Mouse (Mus musculus) stomach, embryonic 16.5 days (tissue): ENCODE results near the gene Vwa2. TPM values are rescaled to one million over a fixed set of nuclear protein-coding genes. Genes with fewer than 3 reads are reported as not detected.
A peak's percentile ranks its signal among the peaks of the same experiment; 100 is the strongest.

Experiments used
- ATAC-seq: fragments of 200-750 bp; cut with Nextera tagmentation; 2 replicates; pipeline ENCODE4 v1.8.0; 2017; ENCODE audit warnings: moderate number of reproducible peaks, moderate TSS enrichment; ENCODE audit not compliant: insufficient read depth, low FRiP score
- H3K27ac ChIP-seq: fragments of 300-500 bp; sonication (generic); 2 replicates; pipeline ENCODE4 v1.5.1; 2014; ENCODE audit warnings: low read length
- H3K27me3 ChIP-seq: fragments of 300-500 bp; sonication (generic); 2 replicates; pipeline ENCODE4 v1.6.1; 2014; ENCODE audit warnings: low read length, control low read depth, mixed read lengths; ENCODE audit not compliant: control insufficient read depth, insufficient read depth
- H3K36me3 ChIP-seq: fragments of 300-500 bp; sonication (generic); 2 replicates; pipeline ENCODE4 v1.6.1; 2014; ENCODE audit warnings: low read length; ENCODE audit not compliant: control insufficient read depth, insufficient read depth
- H3K4me1 ChIP-seq: fragments of 300-500 bp; sonication (generic); 2 replicates; pipeline ENCODE4 v1.6.1; 2014; ENCODE audit warnings: low read length, control low read depth, mixed read lengths; ENCODE audit not compliant: control insufficient read depth, insufficient read depth
- H3K4me2 ChIP-seq: fragments of 300-500 bp; sonication (generic); 2 replicates; pipeline ENCODE4 v1.6.1; 2014; ENCODE audit warnings: low read depth, low read length, mixed read lengths
- H3K4me3 ChIP-seq: fragments of 300-500 bp; sonication (generic); replicated peaks from 2 replicates; pipeline ENCODE4 v1.5.1; 2014; ENCODE audit warnings: mild to moderate bottlenecking, low read length
- H3K9ac ChIP-seq: fragments of 300-500 bp; sonication (generic); 2 replicates; pipeline ENCODE4 v1.6.1; 2014; ENCODE audit warnings: low read length
- H3K9me3 ChIP-seq: fragments of 300-500 bp; sonication (generic); replicated peaks from 2 replicates; pipeline ENCODE4 v1.6.1; 2016; ENCODE audit warnings: low read length, control low read depth; ENCODE audit not compliant: control insufficient read depth
- WGBS: fragments of 180-500 bp; shearing (Covaris S2); extraction: QIAGEN DNeasy Blood & Tissue Kit; methylation state at CpG from one replicate; pipeline ENCODE4 v1.1.7; 2014; 5-methylcytosine and 5-hydroxymethylcytosine counted together
- polyA plus RNA-seq: library from polyadenylated mRNA; unstranded; fragments of >200 nt; fragmentation: Nextera tagmentation; extraction: Ambion mirVana; gene quantifications from 2 replicates; pipeline ENCODE4 v1.2.1, GENCODE M21; 2015

Vwa2 gene
- polyA plus RNA-seq = 2.5 and 2.9 TPM in 2 replicates

DNA sequence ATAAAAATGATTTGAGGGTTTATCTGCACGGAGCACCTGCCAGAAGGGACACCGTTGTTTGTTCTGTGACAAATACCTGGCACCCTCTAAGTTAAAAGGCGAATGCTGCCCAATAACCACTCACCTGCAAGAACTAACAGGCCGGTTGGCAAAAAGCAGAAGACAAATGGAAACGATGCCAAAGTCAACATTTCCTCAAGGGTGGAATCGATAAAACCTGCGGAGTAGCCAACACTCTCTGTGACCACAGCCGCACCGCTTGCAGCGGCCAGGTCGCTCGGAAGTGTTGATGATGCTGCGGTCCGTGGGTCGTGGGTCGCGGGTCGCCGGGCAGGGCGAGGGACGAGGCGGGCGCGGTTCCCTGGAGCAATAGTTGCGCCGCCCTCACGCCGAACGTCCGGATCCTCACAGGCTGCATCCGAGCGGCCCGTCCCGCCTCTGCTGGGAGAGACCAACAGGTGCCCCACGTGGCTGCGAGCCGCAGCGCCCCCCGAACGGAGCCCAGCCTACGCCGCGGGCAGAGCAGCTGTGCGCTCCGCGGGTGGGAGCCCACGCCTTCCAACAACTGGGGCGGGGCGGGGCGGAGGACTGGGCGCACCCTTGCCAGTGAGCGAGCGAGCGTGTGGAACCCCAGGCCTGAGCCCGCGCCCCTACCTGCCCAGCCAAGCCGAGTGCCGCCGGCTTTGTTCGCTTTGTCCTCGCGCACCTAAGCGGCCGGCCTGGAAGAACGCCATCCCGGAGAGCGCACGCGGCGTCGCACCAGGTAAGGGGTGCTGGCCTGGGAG, at the start of gene Vwa2:
Vwa2 (plus strand) TSS at position 434 of the 785 bp plus-strand sequence.
- peak; percentile 81; the same call in 1 of the 2 replicates for ATAC-seq
- WGBS = 2% methylated on average over 71 of the region's 71 CpGs

DNA sequence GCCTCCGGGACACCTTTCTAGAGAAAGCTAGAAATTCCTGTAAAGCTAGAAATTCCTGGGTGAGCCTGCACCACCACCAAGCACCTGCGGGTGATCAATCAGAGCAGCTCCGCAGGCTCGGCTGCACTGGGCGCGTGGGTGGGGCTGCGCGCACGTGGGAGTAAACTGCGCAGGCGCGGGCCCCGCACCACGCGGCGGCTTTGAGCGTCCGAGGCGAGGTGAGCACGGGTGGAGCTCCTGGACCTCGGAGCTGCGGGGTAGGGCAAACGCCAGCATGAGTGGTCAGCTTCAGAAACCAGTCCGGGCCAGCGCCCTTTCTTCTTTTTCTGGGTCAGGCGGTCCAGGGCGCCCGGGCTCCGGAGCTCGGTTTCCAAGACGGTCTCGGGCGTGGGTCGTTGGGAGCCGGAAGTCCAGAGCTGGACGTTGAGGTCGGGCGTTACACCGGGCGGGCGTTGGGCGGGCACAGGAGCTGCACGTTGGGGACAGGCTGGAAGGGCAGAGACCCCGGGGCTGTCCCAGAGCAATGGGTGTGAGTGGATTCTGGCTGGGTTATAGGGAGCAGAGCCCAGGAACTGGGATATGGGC, 47.9 kb upstream of the Vwa2 start, which contains the start of gene Tdrd1:
Tdrd1 (plus strand) TSS at position 163 of the 585 bp plus-strand sequence.
- Histone ChIP-seq H3K36me3 (no peaks in the 10 kb centered on the region), H3K9me3 (0 out of 2 replicates have a peak, but pooled peaks cover 3% of the 10 kb centered on the region), H3K4me2 (peak within 1 kb of the TSS; percentile 49), H3K27me3 (no peaks in the 10 kb centered on the region), H3K4me3 (peak within 1 kb of the TSS; percentile 27), H3K27ac (0 out of 2 replicates have a peak within 1 kb of the TSS, but pooled peaks have one; percentile 29), H3K9ac (peak within 1 kb of the TSS; percentile 39; the same call in 1 of the 2 replicates), H3K4me1 (peaks cover 11% of the 10 kb centered on the region)
- ATAC-seq = 0 out of 2 replicates have a peak, but pooled peaks have one; percentile 18
- WGBS = 51% methylated on average over 44 of the region's 44 CpGs

More for the DNA sequence above, at the start of gene Vwa2:
- peaks cover 20% of the 10 kb centered on the region for H3K4me1 ChIP-seq
- peaks cover 24% of the 10 kb centered on the region for H3K27me3 ChIP-seq
- H3K4me2 ChIP-seq = peak within 1 kb of the TSS; percentile 89
- no peaks in the 10 kb centered on the region for H3K36me3 ChIP-seq
- H3K9ac ChIP-seq = peak within 1 kb of the TSS; percentile 59
- H3K27ac ChIP-seq = no peak within 1 kb of the TSS
- H3K4me3 ChIP-seq = peak within 1 kb of the TSS; percentile 50
- H3K9me3 ChIP-seq = no peaks in the 10 kb centered on the region

DNA sequence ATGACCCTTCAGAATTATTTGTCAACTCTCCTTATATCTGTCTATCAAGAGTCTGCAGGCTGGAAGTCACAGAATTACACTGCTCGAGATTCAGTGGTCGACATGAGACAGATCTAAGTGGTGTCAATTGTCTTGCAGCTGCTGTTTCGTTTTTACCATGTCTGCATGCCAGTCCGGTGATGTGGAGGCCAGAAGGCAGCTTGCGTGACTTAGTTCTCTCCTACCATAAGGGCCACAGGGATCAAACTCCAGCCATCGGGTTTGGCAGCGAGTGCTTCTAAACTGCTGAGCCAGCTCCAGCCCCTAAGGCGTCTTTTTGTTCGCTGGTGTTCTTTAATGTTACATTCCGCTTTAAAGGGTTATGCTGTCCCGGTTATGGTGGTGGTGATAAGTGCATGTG, 45.7 kb upstream of the Vwa2 start:
- no peak for ATAC-seq
- no peaks in the 10 kb centered on the region for H3K27me3 ChIP-seq
- 0 out of 2 replicates have a peak, but pooled peaks cover 3% of the 10 kb centered on the region for H3K9me3 ChIP-seq
- no peak overlapping the region for H3K27ac ChIP-seq
- H3K4me2 ChIP-seq = no peak overlapping the region
- no peak overlapping the region for H3K4me3 ChIP-seq
- 81% methylated on average over 11 of the region's 11 CpGs for WGBS
- H3K4me1 ChIP-seq = peaks cover 7% of the 10 kb centered on the region
- no peaks in the 10 kb centered on the region for H3K36me3 ChIP-seq
- H3K9ac ChIP-seq = no peak overlapping the region

DNA sequence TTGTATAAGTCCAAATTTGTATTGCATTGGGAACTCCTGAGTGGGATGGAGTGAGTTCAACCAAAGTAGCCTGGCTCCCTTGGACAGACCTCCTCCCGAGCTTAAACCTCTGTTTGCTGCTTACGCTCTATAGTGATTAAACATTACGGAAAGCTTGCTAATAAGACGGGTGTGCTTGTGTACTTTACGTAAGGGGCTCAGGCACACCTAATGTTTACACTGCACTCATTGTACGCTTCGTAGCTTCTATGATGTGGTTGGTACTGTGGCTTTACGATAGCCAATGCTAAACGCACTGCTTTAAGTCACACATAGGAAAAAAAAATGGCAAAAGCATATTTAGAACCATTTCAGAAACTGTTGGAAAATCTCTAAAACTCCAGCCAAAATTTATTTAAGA, 44.8 kb upstream of the Vwa2 start:
- H3K9ac ChIP-seq = no peak overlapping the region
- peaks cover 7% of the 10 kb centered on the region for H3K4me1 ChIP-seq
- H3K36me3 ChIP-seq = no peaks in the 10 kb centered on the region
- H3K4me2 ChIP-seq = no peak overlapping the region
- H3K27ac ChIP-seq = no peak overlapping the region
- H3K9me3 ChIP-seq = 0 out of 2 replicates have a peak, but pooled peaks cover 3% of the 10 kb centered on the region
- WGBS = 56% methylated on average over 9 of the region's 9 CpGs
- peak; percentile 58; the same call in 1 of the 2 replicates for ATAC-seq
- no peaks in the 10 kb centered on the region for H3K27me3 ChIP-seq
- no peak overlapping the region for H3K4me3 ChIP-seq

DNA sequence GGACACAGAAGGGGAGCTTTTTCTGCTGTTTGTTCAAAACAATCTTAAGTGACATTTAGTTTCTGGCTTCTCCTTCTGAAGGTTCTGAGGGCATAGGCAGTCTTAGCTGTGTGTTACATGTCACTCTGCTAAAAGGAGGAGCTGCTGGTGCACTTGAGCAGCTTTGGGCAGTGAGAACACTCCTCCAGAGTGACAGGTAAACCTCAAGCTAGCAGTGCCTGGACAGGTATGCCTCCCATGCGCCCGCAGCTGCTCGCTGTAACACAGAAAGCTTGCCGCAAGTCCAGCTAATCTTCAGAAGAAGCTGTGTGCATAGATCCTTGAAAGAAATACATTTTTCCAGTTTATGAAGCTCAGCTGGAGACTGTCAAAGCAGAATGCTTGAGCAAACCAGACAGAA, 43.9 kb upstream of the Vwa2 start:
- Histone ChIP-seq H3K9me3 (0 out of 2 replicates have a peak, but pooled peaks cover 3% of the 10 kb centered on the region), H3K36me3 (no peaks in the 10 kb centered on the region), H3K4me2 (no peak overlapping the region), H3K4me1 (peaks cover 8% of the 10 kb centered on the region), H3K4me3 (no peak overlapping the region), H3K27ac (no peak overlapping the region), H3K27me3 (no peaks in the 10 kb centered on the region), H3K9ac (no peak overlapping the region)
- 60% methylated on average over 4 of the region's 4 CpGs for WGBS
- no peak for ATAC-seq

DNA sequence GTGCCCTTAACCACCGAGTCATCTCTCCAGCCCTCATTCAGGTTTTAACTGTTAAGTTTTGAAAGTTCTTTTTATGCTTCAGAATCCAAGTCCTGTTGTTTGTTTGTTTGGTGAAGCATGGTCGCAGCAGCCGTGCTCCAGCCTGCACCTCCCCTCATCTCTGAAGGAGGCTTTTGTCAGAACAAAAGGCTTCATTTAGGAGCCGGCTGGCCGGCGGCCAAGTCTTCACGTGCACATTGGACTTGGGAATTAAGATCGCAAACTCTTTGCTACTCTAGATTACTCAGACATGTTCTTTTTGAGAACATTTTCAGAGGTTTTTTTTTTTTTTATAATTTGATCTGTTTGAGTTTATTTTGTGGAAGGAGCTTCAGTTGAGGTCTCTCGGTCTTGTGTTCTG, 38.7 kb upstream of the Vwa2 start:
- WGBS = 49% methylated on average over 9 of the region's 9 CpGs
- Histone ChIP-seq H3K9me3 (no peaks in the 10 kb centered on the region), H3K4me3 (no peak overlapping the region), H3K4me1 (peaks cover 12% of the 10 kb centered on the region; the same call in 1 of the 2 replicates), H3K27ac (no peak overlapping the region), H3K4me2 (no peak overlapping the region), H3K36me3 (no peaks in the 10 kb centered on the region), H3K27me3 (no peaks in the 10 kb centered on the region), H3K9ac (no peak overlapping the region)
- ATAC-seq = no peak

DNA sequence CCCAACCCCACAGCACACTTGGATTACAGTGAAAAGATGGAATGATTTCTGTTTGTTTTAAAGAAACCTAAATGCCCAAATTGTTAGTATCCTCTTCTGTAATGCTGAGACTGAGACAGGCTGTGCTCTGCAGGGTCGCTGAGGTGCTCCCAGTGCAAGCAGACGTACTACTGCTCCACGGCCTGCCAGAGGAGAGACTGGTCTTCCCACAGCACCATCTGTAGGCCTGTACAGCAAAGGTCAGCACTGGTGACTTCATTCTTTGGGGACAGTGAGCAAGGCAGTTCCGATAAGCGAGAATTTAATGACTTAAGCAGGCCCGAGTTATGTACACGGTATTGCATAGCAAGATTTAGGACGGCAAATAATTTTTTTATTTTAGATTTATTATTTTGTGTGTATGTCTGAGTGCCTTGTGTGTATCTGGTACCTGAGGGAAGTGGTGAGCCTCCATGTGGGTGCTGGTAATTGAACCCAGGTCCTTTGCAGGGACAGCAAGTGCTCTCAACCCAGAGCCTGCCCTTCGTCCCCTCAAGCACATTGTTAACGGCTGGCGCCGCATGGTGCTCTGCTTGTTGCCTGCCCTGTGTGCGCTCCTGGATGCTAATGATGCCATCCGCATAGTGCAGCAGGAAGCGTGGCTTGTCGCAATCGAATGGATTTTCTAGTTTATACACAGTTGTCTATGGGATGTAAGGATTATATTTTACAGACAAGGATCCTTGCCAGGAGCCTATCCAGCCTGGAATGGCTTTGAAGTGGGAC, 34.9 kb upstream of the Vwa2 start:
- H3K27ac ChIP-seq = no peak overlapping the region
- H3K9ac ChIP-seq = no peak overlapping the region
- peaks cover 18% of the 10 kb centered on the region; the same call in 1 of the 2 replicates for H3K4me1 ChIP-seq
- ATAC-seq = no peak
- H3K27me3 ChIP-seq = no peaks in the 10 kb centered on the region
- no peak overlapping the region for H3K4me3 ChIP-seq
- no peaks in the 10 kb centered on the region for H3K36me3 ChIP-seq
- no peaks in the 10 kb centered on the region for H3K9me3 ChIP-seq
- H3K4me2 ChIP-seq = no peak overlapping the region
- 70% methylated on average over 17 of the region's 17 CpGs for WGBS

DNA sequence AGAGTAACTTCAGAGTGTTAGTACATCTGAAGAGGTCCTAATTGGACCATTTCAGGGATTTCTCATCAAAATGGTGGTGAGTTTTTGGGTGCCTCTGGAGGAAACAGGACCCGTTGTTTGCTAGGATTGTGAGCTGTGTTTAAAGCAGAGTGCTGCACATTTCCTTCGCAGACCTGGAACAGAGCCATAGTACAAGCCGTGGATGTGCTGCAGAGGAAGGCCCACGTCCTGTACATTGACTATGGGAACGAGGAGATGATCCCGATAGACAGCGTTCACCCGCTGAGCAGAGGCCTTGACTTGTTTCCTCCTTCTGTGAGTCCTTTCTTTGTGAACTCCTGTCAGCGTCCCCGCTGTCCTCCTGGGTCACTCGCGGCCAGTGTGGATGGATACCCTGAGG, 31.1 kb upstream of the Vwa2 start:
- H3K9me3 ChIP-seq = peaks cover 7% of the 10 kb centered on the region; the same call in 1 of the 2 replicates
- no peak overlapping the region for H3K4me3 ChIP-seq
- peaks cover 14% of the 10 kb centered on the region; the same call in 1 of the 2 replicates for H3K4me1 ChIP-seq
- no peak overlapping the region for H3K9ac ChIP-seq
- no peak overlapping the region for H3K4me2 ChIP-seq
- 69% methylated on average over 12 of the region's 12 CpGs for WGBS
- H3K27me3 ChIP-seq = no peaks in the 10 kb centered on the region
- H3K36me3 ChIP-seq = no peaks in the 10 kb centered on the region
- no peak for ATAC-seq
- no peak overlapping the region for H3K27ac ChIP-seq
